Mouse (Mus musculus): Measurements from ENCODE around the gene Ppp1r26. TPM values are rescaled to one million over a fixed set of nuclear protein-coding genes. Genes with fewer than 3 reads are reported as not detected.
"Not testable (repeated sequence)": the region's sequence is repeated elsewhere in the genome, so short reads cannot be mapped to it uniquely, and the experiment has no call there.

The Ppp1r26 gene
- total RNA-seq, 2 experiments from 2014 or later: 27.9 TPM

GRCm38 (mm10) chr2:28447315-28447670 lies 693 bp downstream of the Ppp1r26 start:
- H3K4me3 ChIP-seq: peak overlapping the region; percentile 72
- intact Hi-C loops (cut with DNase I): no loop called here
- peak overlapping the region; percentile 81 for H3K27ac ChIP-seq
- DNase-seq (ENCODE audit: extremely low spot score in 1 of 2, low spot score in 2 of 2): no peak
- TF ChIP-seq CTCF (IDR thresholded peaks at IDR 0.05): no peak

DNA sequence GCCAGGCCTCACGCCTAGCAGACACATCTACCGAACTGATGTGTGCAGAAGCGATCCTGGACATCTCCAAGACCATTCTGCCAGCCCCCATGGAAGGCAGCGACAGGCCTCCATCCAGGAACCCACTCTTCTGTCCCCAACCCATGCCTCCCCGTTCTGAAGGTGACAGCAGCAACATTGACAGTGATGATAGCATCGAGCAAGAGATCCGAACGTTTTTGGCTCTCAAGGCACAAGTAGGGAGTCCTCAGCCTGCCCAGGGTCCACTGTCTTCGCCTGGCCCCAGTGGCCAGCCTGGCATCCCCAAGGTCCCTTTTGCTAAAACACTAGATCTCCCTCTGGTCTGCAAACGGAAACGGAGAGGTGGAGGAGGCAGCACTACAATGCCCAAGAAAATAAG lies 5.1 kb downstream of the Ppp1r26 start:
- DNase-seq (ENCODE audit: extremely low spot score in 1 of 2, low spot score in 2 of 2): no peak
- intact Hi-C loops (cut with DNase I): no loop called here
- H3K4me3 ChIP-seq: no peak overlapping the region
- H3K27ac ChIP-seq: no peak overlapping the region
- TF ChIP-seq CTCF (IDR thresholded peaks at IDR 0.05): no peak

DNA sequence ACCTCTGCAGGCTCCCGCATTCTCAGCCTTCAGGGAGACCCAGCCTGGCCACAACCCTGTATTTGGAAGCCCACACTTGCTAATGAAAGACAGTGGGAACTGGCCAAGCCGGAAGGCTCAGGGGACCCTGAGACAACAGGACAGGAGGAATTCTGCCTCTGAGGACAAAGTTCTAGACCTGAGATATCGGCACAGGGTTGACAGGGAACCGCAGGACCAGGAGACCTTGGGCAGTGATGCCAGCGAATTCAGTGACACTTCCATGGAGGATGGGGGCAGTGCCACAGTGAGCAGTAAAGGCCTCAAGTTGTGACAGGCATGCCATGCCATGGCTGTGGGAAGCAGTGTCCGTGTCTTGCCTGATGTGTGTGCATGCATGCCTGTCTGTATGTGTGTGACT lies 6.9 kb downstream of the Ppp1r26 start:
- Histone ChIP-seq H3K27ac (no peak overlapping the region), H3K4me3 (no peak overlapping the region)
- intact Hi-C loops (cut with DNase I): no loop called here
- TF ChIP-seq CTCF (IDR thresholded peaks at IDR 0.05): no peak
- no peak for DNase-seq (ENCODE audit: extremely low spot score in 1 of 2, low spot score in 2 of 2)

- H3K4me3 ChIP-seq: no peak overlapping the region
- DNase-seq (ENCODE audit: extremely low spot score in 1 of 2, low spot score in 2 of 2): no peak
- no peak overlapping the region for H3K27ac ChIP-seq
- intact Hi-C loops (cut with DNase I): no loop called here
- no peak for TF ChIP-seq CTCF (IDR thresholded peaks at IDR 0.05)
These were observed 10.0 kb downstream of the Ppp1r26 start for GRCm38 (mm10) chr2:28456616-28457015.

DNA sequence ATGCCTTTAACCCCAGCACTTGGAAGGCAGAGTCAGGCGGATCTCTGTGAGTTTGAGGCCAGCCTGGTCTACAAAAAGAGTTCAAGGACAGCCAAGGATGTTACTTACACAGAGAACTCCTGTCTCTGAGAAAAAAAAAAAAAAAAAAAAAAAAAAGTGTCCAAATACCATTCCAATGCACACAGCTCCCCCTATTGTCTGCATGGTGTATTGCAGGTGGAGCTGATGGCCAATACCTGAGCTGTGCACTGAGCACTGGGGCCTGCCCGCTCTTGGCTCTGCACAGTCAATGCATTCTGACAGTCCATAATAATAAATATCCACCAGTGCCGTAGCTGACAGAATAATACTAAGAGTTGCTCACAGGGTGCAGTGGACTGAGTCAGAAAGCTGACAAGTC lies 17.3 kb downstream of the Ppp1r26 start:
- Histone ChIP-seq H3K27ac (no peak overlapping the region), H3K4me3 (no peak overlapping the region)
- DNase-seq (ENCODE audit: extremely low spot score in 1 of 2, low spot score in 2 of 2): peak; percentile 62 to 83
- peak; percentile 90 for TF ChIP-seq CTCF (IDR thresholded peaks at IDR 0.05)
- intact Hi-C loops (cut with DNase I): loop anchor here (2.0 to 10.0 kb wide), 2 partner anchors 693 to 919 kb away; no protein-coding TSS in a partner anchor

- Histone ChIP-seq H3K27ac (no peak overlapping the region), H3K4me3 (no peak overlapping the region)
- DNase-seq (ENCODE audit: extremely low spot score in 1 of 2, low spot score in 2 of 2): no peak
- intact Hi-C loops (cut with DNase I): loop anchor here (2.0 to 10.0 kb wide), 2 partner anchors 694 to 920 kb away; no protein-coding TSS in a partner anchor
- TF ChIP-seq CTCF (IDR thresholded peaks at IDR 0.05): no peak
These were observed 18.3 kb downstream of the Ppp1r26 start for GRCm38 (mm10) chr2:28464919-28465318.

DNA sequence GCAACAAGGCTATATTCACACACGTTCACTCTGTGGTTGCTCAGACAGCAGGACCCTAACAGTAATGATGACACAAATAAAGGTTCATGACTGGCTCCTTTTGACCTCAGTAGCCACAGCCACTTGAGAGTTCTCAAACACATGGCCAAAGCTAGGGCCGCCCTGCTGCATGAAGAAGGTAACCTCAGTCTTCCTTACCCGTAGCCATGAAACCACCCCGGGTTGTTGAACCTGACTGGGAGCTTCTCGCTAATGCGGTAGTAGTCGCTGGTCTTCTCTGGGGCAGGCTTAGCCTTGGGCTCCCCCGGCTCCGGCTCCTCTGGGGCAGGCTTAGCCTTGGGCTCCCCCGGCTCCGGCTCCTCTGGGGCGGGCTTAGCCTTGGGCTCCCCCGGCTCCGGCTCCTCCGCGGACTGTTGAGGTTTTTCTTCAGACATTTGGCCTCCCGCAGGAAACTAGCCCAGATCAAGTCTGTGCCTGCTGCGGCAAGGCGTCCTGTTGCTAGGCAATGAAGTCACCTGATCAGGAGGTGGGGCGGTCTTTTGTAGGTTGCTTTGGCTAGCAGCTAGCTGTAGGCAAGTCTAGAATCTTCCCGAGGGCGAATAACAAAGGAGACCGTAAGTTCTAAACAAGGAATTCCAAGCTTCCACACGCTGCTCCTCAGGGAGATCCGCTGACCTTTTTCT lies 19.4 kb downstream of the Ppp1r26 start, which contains the start of gene 1700007K13Rik:
Gene 1700007K13Rik, minus strand, starts transcription at position 497 of the 683 bp plus-strand sequence.
- Histone ChIP-seq H3K27ac (peak within 1 kb of the TSS; percentile 69; the same call in 1 of the 2 replicates), H3K4me3 (peak within 1 kb of the TSS; percentile 41)
- TF ChIP-seq CTCF (IDR thresholded peaks at IDR 0.05): no peak
- DNase-seq (ENCODE audit: extremely low spot score in 1 of 2, low spot score in 2 of 2): peak; percentile 71 to 77
- intact Hi-C loops (cut with DNase I): loop anchor here (2.0 to 10.0 kb wide), 2 partner anchors 695 to 921 kb away; no protein-coding TSS in a partner anchor

DNA sequence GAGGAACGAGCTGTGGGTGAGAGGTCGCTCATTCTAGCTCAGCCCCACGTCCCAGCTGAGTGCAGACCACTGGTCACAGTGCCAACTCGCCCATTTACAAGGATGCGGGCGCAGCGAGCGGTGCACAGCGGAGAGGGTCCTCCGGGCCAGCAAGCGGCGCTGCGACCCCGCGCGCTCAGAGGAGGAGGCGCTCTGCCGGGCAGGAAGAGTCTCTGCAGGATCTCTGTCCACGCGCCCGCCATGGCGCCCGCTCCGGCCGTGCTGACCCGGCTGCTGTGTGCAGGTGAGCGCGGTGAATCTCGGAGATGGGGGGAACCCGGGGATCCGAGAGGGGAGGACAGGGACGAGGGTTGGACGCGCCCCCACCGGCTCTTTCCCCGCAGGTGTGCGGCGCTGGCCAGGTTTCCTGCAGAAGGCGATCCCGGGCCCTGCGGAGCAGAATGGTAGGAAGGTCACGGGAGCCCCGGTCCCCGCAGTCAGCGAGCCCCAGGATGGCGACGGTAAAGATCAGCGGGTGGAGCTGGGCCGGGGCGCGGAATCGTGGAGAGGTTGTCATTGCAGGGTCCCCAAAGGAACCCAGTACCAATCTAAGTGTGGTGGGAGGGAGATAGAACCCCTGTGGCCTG lies 21.4 kb downstream of the Ppp1r26 start, which contains the start of gene Mrps2:
Gene Mrps2, plus strand, starts transcription at position 207 of the 626 bp plus-strand sequence.
- intact Hi-C loops (cut with DNase I): loop anchor here (10.0 kb wide), 1 partner anchor 923 kb away; no protein-coding TSS in a partner anchor
- TF ChIP-seq CTCF (IDR thresholded peaks at IDR 0.05): peak; percentile 88
- peak; percentile 88 for DNase-seq (ENCODE audit: extremely low spot score in 1 of 2, low spot score in 2 of 2)

DNA sequence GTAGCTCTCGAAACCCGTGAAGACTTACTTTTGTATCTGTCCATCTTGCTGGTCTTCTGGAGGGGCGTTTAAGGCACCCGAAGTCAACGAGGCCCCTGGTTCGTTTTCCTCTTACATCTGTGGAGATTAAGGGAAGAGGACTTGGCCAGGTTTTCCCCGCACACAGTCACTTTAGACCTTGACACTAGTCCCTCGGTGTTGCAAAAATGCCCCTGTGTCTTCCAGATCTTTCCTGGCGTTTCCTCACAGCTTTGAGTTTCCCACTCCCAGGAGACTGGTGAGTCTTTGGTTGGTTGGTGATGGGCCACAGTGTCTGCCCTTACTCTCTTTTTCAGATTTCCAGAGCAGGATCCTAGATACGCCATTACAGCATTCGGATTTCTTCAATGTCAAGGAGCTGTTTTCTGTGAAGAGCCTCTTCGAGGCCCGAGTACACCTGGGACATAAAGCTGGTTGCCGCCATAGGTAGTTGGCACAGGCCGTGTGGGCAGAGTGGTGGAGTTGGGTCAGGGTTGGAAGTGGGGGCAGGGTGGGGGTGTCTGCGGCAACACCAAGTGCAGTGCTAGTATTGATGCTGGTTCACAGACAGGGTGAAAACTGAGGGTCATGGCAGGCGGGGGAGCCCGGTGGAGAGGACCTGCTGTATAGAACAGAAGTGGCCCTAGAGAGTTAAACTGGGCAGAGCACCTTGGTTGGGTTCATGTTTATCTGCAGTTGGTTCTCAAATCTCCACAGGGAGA lies 22.1 kb downstream of the Ppp1r26 start:
- Histone ChIP-seq H3K4me3 (peak overlapping the region; percentile 69), H3K27ac (peak overlapping the region; percentile 89)
- no peak for TF ChIP-seq CTCF (IDR thresholded peaks at IDR 0.05)
- intact Hi-C loops (cut with DNase I): loop anchor here (10.0 kb wide), 1 partner anchor 924 kb away; no protein-coding TSS in a partner anchor
- peak in 1 of 2 experiments; percentile 7 for DNase-seq (ENCODE audit: extremely low spot score in 1 of 2, low spot score in 2 of 2)

More for the DNA sequence above, 21.4 kb downstream of the Ppp1r26 start, which contains the start of gene Mrps2:
- Histone ChIP-seq H3K4me3 (peak within 1 kb of the TSS; percentile 69), H3K27ac (peak within 1 kb of the TSS; percentile 89)

- Histone ChIP-seq H3K27ac (no peak overlapping the region), H3K4me3 (no peak overlapping the region)
- TF ChIP-seq CTCF (IDR thresholded peaks at IDR 0.05): no peak
- intact Hi-C loops (cut with DNase I): loop anchor here (10.0 kb wide), 1 partner anchor 925 kb away; no protein-coding TSS in a partner anchor
- DNase-seq (ENCODE audit: extremely low spot score in 1 of 2, low spot score in 2 of 2): peak in 1 of 2 experiments; percentile 5
These were observed 22.9 kb downstream of the Ppp1r26 start for GRCm38 (mm10) chr2:28469461-28469860.

- DNase-seq (ENCODE audit: extremely low spot score in 1 of 2, low spot score in 2 of 2): peak in 1 of 2 experiments; percentile 1
- TF ChIP-seq CTCF (IDR thresholded peaks at IDR 0.05): no peak
- Histone ChIP-seq H3K4me3 (no peak overlapping the region), H3K27ac (no peak overlapping the region)
- intact Hi-C loops (cut with DNase I): no loop called here
These were observed 24.0 kb downstream of the Ppp1r26 start for GRCm38 (mm10) chr2:28470591-28470990.

GRCm38 (mm10) chr2:28472011-28472410 lies 25.4 kb downstream of the Ppp1r26 start:
- H3K4me3 ChIP-seq; intact Hi-C loops (cut with DNase I); H3K27ac ChIP-seq: not testable (repeated sequence)
- peak in 1 of 2 experiments; percentile 8 for DNase-seq (ENCODE audit: extremely low spot score in 1 of 2, low spot score in 2 of 2)

DNA sequence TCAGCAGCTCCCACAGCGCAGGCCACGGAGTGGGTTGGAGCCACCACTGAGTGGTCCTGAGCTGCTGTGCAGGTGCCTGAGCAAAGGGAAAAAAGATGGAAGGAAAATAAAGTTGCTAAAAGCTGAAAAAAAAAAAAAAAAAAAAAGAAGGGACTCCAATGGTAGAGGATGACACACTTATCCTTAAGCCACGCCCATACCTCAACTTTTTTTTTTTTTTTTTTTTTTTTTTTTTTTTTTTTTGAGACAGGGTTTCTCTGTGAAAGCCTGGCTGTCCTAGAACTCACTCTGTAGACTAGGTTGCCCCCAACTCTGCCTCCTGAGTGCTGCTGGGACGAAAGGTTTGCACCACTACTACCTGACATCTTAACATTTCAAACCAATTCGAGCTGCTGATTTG lies 31.4 kb downstream of the Ppp1r26 start:
- not testable (repeated sequence) for H3K4me3 ChIP-seq, H3K27ac ChIP-seq

More for the DNA sequence above, 31.4 kb downstream of the Ppp1r26 start:
- intact Hi-C loops (cut with DNase I); DNase-seq (ENCODE audit: extremely low spot score in 1 of 2, low spot score in 2 of 2): not testable (repeated sequence)
